ENCODE assay signal across 8 mouse cellular contexts in the genomic region with DNA sequence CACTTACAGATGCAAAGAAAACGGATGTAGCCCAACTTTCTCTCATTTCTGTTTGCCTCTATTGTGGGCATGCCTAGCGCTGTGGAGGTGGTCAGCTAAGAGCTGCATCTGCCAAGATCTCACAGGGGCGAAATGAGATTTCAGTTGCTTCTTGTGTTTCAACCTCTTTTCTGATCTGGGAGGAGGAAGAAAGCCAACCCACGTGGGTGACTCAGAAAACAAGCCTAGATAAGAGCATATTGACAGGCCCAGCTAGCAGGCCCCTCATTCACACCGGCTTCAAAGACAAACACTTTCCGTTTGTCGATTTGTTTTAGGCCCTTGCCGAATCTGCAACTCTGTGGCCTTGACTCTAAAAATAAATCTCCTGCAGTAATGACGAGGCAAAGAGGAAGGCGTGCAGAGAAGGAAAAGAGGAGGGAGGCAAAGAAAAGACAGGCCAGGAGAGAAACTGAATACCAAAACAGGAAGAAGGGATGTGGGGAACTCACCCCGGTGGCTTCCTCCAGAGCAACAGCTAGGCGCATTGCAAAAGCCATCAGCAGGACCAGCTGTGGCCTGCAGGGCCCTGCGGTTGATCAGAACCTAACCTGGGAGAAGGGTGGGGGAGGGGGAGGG.
A peak's percentile ranks its signal among the peaks of the same experiment; 100 is the strongest.
DNase-seq lines count a peak whose midpoint lies in the region; ATAC-seq and TF ChIP-seq lines count a peak whose summit lies in the region.
"Had no signal": no experiment of that assay in that cellular context is flagged by ENCODE, and none has a peak within 500 bp of the region (broad histone marks: within the 10 kb centered on the region; RNA-seq: fewer than 3 reads in every experiment).

No protein-coding gene starts in this region.

- no peaks in the 10 kb centered on the region for H3K36me3 ChIP-seq in G1E (replicated peaks)
- no peaks in the 10 kb centered on the region for H3K36me3 ChIP-seq in megakaryocyte, embryonic 14.5 days (replicated peaks; ENCODE audit: low read length)
- H3K36me3 ChIP-seq in forebrain, embryonic 11.5 days (ENCODE audit: control insufficient read depth, insufficient read depth, low read length): no peaks in the 10 kb centered on the region
- H3K36me3 ChIP-seq: embryonic facial prominence, embryonic 15.5 days had no signal

- no peak overlapping the region for H3K9ac ChIP-seq in forebrain, embryonic 11.5 days (ENCODE audit: low read length)
- H3K9ac ChIP-seq: embryonic facial prominence, embryonic 15.5 days had no signal

- WGBS in forebrain, embryonic 11.5 days: 38% methylated on average over 13 of the region's 13 CpGs

- ATAC-seq in G1E (ENCODE audit: extremely low read depth, insufficient number of reproducible peaks, low FRiP score, poor library complexity, severe bottlenecking): no peak
- no peak for ATAC-seq in forebrain, embryonic 11.5 days (replicated peaks; ENCODE audit: low FRiP score)

- H3K27ac ChIP-seq in forebrain, embryonic 11.5 days (ENCODE audit: low read depth, low read length): no peak overlapping the region
- H3K27ac ChIP-seq: embryonic facial prominence, embryonic 15.5 days had no signal

- H3K27me3 ChIP-seq in G1E (ENCODE audit: insufficient read depth, low read length): 0 out of 2 replicates have a peak, but pooled peaks cover 2% of the 10 kb centered on the region
- H3K27me3 ChIP-seq in megakaryocyte, embryonic 14.5 days (replicated peaks): peaks cover 5% of the 10 kb centered on the region
- no peaks in the 10 kb centered on the region for H3K27me3 ChIP-seq in forebrain, embryonic 11.5 days (ENCODE audit: control insufficient read depth, insufficient read depth, low read length)

- H3K9me3 ChIP-seq in G1E (replicated peaks): no peaks in the 10 kb centered on the region
- peaks cover 3% of the 10 kb centered on the region; the same call in 1 of the 2 replicates for H3K9me3 ChIP-seq in megakaryocyte, embryonic 14.5 days
- H3K9me3 ChIP-seq in forebrain, embryonic 11.5 days (ENCODE audit: control insufficient read depth, low read length): no peaks in the 10 kb centered on the region
- H3K9me3 ChIP-seq: embryonic facial prominence, embryonic 15.5 days had no signal

- no peaks in the 10 kb centered on the region for H3K4me1 ChIP-seq in G1E (ENCODE audit: insufficient read depth, low read depth, low read length)
- H3K4me1 ChIP-seq in megakaryocyte, embryonic 14.5 days: peaks cover 35% of the 10 kb centered on the region
- no peaks in the 10 kb centered on the region for H3K4me1 ChIP-seq in forebrain, embryonic 11.5 days (replicated peaks; ENCODE audit: control insufficient read depth, insufficient read depth, low read length)
- H3K4me1 ChIP-seq: embryonic facial prominence, embryonic 15.5 days had no signal

- no peak overlapping the region for H3K4me2 ChIP-seq in forebrain, embryonic 11.5 days (ENCODE audit: low read depth, low read length, severe bottlenecking)
- H3K4me2 ChIP-seq: embryonic facial prominence, embryonic 15.5 days had no signal

- peak; percentile 6 for DNase-seq in kidney, postnatal 10 days
- DNase-seq in kidney, adult 8-10 months: no peak
- DNase-seq in G1E (ENCODE audit: low spot score): peak; percentile 2
- peak; percentile 34 for DNase-seq in c-Kit-positive CD71-negative TER-119-negative erythroid progenitor cells, embryonic 14.5 days (ENCODE audit: low read depth)
- no peak for DNase-seq in gastrocnemius, postnatal 4 days (ENCODE audit: low spot score in 2 of 2)
- DNase-seq in forebrain, embryonic 11.5 days (ENCODE audit: low spot score): no peak

- TF ChIP-seq CTCF in G1E (IDR thresholded peaks at IDR 0.05; ENCODE audit: low read depth, low read length): no peak

- H3K4me3 ChIP-seq in G1E (ENCODE audit: low read depth, low read length): no peak overlapping the region
- peak overlapping the region; percentile 78 for H3K4me3 ChIP-seq in megakaryocyte, embryonic 14.5 days (replicated peaks)
- H3K4me3 ChIP-seq in forebrain, embryonic 11.5 days (ENCODE audit: low read depth, low read length): no peak overlapping the region
- H3K4me3 ChIP-seq: embryonic facial prominence, embryonic 15.5 days had no signal

Comparison
In these comparisons a context has a peak if more than half of its experiments do, and no peak if none do; other contexts are left out.
1. DNase-seq: peak in kidney, postnatal 10 days (single experiment), G1E (single experiment) and c-Kit-positive CD71-negative TER-119-negative erythroid progenitor cells, embryonic 14.5 days (single experiment); none in kidney, adult 8-10 months (0 of 2), gastrocnemius, postnatal 4 days (0 of 2) and forebrain, embryonic 11.5 days (single experiment).